Mouse (Mus musculus) thymus, postnatal 14 days (tissue): Measurements from ENCODE around the gene Kcnj12.
A peak's percentile ranks its signal among the peaks of the same experiment; 100 is the strongest.

Source experiments
- DNase-seq: peaks from one replicate; pipeline ENCODE4 v3.0.0; 2021

Gene Kcnj12

DNA sequence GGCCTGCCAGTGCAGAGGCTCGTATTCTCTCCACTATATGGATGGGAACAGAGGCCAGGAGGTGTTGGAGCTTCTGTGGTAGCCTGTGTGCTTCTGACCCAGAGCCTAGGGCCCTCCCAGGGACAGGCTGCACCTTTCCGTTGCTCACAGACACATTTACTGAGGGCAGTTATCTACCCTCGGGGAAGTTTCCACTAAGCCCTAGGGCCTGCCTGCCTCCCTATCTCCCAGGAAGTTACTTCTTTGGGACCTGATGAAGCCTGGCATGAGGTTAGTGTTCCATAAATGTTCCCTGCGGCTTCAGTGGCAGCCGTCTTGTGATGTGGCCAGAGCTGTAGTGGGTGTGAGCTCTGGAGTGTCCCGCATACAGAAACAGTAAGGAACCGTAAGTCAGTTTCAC, 3.2 kb downstream of the Kcnj12 start:
- no peak for DNase-seq

DNA sequence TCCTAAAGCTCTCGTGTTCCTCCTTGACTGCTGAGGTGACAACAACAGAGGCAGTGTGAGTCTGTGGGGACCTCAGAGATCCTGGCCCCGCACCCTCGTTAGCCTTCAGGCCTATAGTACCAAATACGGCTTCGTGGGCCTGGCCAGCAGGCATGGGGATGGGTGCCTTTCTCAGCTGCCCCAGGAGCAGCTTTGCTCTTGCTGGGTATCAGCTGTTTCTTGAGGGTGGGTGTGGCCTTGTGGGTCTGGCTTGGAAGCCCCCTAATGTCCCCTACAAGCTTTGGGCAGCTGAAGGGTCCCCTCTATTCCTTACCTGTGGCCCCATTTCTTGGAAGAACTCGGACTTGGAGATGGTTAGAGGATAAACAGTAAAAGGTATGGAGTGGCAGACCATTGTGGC, 4.0 kb downstream of the Kcnj12 start:
- DNase-seq, result no peak

DNA sequence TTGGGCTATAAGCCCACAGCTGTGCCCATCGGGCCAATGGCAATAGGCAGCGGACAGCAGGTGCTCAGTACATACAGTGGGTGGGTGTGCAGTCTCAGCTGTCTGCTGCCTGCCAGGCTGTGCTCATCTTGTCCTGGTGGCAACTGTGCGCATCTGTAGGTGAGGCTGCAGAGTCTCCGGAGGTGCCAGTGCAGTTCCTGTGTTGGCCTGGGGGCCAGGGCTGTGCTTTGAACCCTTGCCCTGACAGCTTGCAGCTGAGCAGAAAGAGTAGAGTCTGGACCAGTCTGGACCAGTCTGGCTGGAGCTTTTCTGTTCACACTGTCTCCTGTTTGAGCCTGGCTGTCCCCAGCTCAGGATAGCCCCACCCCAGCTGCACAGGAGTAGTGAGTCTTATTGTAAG, 4.8 kb downstream of the Kcnj12 start:
- DNase-seq, result no peak

DNA sequence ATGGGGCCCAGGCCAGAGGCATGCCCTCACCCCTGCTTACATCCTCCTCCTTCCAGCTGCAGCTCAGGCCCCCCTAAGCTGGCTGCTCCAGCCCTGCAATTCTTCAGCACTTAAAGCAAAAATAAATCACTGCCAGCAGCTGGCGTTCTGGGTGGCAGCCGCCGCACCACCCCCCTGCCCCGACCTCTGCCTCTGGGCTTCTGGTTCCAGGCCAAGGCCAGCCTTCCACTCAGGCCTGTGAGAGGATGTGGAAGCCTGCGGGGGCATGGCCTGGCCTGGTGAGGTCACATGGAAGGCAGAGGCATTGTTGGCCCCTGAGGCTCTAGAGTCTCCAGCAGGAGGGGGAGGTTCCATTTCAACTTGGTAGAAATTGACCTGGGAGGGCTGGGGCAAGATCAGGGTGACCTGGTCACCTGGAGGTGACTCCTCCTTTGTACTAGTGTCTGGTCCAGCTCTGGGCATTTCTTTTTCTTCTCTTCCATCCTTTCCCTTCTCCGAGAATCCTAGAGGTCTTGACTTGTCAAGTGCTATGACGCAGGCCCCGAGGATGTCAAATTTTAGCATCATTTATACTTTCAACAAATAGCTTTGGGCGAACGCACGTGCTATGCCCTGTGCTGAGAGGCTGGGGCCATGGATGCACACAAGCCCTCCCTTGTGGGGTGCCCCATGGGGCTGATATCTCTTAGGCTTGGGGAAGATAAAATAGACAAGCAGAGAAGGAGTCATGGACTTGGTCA, 6.0 kb downstream of the Kcnj12 start:
- DNase-seq, result no peak

DNA sequence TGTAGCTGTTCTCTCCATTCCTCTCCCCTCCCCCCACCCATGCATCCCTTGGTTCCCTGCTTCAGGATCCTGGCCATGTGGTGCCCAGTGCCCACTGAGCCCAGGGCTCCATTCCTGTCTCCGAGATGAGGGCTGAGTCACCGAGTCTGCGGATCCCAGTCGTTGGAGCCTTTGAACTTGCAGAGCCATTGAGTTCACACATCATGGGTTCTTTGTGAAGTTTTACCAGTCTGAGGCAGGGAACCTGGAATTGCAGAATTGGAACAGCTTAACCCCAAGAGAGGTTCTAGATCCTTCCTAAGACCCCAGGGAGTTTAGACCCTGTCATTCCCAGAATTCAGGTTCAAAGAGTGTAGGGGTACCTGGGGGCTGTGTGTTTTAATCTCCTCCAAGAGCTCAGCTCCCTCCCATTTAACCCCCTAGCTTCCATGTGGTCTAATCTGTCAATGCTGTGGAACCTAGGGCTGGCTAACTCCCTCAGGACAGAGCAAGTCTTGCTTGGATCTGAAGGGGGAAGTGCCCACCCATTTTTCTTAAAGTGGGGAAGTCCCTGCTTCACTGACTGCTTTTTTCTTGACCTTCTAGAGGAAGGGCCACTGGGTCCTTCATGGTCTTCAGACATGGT, 6.9 kb downstream of the Kcnj12 start:
- DNase-seq, result no peak

DNA sequence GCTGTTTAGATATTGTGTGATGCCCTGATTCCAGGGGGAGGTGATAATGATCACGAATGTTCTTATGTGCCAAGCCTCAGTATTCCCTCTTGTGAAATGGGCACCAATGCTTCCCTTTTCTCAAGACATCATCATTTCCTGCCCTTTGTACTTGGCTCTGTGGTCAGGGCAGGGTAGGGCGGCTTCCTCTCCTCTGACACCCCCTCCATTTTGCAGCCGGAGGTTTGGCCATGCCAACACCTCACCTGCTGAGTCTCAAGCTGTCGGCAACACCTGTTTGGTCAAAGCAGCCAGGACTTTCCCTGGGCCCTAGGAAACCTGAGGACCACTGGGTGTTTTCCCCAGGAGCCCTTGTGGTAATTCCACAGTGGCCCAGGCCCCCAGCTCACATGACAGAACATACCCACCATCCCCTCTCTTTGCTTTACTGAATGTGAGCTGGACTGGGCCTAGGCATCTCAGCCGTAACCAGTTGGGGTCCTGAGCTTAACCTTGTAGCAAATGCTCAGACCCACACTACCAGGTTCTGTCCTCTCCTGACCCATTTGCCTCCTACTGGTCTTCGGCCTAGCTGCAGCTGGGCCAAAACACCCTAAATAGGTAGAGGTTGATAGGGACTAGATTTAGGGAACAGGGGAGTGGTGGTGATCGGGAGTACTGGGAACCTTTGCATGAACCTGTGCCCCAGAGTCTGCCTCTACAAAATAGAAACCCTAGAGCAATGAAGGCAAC, 7.7 kb downstream of the Kcnj12 start:
- peak; percentile 9 for DNase-seq

DNA sequence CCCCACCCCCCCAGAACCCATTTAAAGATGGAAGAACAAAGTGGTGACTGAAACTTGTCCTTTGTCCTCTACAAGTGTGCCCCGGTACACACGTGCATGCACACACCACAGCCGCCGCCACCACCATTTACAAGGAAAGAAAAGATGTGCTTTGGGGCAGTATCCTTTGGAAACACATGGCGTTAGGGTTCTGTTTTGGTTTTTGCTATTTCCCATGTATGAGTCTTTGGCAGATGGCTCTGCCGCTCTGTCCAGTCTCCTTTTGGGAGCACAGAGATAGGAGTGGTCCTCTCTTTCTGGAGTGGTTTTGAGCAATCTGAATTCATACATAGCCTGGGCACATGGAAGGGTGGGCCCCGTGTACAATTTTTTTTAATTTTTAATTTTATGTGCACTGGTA, 8.8 kb downstream of the Kcnj12 start:
- no peak for DNase-seq

DNA sequence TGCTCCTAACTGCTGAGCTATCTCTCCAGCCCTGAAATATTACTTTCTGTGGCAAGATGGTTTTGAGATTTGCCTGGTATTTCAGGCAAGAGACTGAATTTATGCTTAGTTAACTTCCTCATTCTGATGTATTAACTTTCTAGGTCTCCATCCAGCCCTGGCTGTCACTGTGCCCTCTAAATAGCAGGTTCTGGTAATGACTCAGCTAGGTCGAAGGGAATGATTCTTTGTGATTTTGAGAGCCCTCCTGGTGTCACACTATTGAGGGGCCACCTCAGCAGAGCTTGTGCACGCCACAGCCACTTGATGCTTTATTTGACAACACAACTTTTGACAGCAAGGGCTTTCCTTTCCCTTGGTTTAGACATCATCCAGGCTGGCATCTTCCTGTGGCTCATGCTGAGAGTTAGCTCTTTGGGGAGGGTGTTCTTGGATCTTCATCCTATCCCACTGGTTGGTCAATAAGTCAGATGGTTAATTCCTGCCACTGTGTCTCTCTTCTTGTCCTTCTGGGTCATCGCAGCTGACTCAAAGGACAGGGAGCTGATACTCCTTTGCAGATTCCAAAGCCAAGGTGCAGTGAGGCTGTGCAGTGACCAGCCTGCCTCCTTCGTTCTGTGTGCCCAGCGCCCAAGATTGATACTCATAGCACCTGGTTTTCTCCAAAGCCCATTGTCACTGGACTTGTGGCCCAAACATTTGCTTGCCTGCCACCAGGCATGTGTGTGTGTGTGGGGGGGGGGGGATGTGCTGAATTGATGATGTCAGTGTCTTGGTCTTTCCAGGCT, 9.5 kb downstream of the Kcnj12 start:
- no peak for DNase-seq

DNA sequence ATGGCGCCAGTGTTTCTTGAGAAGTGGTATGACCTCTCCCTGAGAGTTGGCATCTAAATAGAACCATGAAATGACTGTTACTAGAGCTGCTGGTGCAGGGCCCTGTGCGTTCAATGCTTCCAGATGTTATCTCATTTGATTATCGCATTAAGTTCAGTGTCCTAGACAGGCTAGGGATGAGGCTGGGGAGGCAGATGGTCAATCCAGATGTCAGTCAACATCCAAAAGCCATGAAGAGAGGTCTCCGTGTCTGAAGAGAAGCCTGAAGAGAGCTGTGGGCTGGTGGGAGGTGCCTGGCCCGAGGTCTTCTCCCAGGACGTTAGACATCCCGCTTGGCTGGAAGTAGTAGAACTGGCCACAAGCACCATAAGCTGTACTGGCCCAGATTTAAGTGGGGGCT, 10.1 kb downstream of the Kcnj12 start:
- DNase-seq, result no peak

DNA sequence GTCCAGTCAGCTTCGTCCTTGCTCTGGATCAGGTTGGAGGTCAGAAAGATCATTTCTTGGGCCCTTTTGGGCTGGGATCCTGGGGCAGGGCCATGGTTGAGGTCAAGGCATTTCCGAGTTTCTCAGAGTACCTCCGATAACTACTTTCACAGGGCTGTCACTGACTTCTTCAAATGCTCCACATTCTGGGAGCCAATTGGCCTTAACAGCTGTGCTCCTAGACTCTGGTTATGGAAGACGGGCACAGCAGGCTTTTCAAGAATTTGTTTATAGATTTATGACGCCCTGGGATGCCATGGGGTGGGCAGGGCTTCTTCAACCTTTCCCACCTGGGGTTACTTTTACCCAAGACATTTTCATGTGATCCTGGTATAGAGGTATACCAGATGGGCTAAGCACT, 10.8 kb downstream of the Kcnj12 start:
- DNase-seq, result no peak

DNA sequence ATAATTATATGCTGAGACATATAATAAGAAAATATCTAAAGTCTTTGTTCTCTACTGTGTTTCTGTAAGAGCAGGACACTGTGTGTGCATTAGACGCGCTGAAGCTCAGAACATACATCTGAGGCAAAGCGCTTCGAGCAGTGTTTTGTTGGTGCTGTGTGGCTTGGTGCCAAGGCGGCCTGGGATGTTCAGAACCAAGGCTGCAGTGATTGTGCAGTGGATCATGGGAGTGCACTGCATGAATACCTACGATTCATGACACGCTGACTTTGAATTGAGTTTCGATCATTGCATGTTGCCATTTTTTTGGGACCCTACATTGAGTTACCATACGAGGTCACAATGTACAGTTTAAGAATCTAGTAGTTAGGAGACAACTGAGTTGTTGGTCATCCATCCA, 14.3 kb downstream of the Kcnj12 start:
- DNase-seq, result no peak

DNA sequence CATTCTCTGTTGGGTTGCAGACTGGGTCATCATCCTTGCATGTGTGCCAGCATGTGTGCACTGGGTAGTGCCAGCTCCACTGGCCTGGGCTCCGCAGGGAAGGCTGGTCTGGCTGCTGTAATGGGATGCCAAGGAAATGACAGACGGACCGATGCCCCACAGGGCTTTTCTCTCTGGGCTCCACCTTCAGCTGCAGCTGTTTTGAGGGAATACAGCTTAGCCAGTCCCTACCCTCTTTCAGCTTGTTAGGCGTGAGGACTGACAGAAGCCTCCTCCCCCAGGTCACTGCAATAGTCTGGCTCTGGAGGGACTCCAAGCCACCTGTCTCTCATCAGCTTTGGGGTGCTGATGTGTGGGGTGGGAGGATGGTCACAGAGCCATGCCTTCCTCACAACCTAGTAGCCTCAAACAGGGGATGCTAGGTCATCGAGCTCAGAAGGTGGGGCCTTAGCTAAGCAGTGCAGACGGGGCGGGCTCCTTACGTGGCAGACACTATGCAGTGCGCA, 16.0 kb downstream of the Kcnj12 start:
- no peak for DNase-seq

DNA sequence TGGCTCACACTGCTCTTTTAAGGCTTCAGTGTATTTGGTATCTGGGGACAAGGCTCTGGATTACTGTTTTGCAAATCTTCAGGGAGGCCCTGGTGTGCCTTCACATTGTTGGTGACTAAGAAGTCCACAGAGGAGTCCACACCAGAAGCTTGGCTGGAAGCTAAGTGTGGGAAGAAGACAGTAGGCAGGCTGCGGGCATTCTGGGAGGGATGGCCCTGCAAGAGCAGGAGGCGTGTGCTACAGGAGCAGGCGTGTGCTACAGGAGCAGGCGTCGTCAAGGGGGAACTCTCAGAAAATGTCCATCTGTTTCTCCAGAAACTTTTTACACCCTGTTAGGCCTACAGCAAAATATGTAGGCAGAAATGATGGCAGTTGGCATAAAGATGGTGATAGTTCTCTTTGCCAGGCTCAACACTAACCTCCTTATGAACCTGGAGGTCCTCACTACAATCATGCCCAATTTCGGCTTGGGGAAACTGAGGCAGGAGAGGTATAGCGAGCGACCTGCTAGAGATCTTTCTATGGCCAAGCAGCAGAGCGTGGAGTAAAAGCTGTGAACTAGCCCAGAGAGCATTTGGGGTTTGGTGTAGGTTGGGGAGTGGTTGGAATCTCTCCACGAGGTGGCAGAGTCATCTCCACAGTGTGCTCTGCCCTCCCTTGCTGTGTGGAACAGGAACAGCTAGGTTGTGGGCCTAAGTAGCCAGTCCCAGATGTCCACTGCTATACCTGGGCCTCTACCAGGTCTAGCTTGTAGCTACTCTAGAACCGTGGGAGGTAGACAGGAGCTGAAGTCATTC, 18.7 kb downstream of the Kcnj12 start:
- DNase-seq, result no peak

DNA sequence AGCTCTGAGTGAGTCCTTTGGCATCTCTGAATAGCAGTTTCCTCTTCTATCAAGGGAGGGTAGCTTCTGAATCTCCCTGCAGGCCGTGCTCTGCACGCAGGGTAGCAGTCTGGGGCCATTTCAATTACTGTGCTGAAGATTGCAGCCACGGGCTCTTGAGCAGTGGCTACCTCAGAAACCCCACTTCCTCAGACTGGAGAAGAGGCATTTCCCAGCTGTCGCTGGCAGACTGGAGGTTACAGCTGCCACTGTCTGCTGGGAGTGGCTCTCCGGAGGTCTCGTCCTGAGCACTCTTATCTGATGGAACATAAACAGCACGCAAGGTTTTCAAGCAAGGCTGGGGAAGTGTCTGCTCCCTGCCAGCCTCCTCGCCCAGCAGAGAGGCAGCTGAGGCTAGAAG, 20.2 kb downstream of the Kcnj12 start:
- DNase-seq, result no peak

DNA sequence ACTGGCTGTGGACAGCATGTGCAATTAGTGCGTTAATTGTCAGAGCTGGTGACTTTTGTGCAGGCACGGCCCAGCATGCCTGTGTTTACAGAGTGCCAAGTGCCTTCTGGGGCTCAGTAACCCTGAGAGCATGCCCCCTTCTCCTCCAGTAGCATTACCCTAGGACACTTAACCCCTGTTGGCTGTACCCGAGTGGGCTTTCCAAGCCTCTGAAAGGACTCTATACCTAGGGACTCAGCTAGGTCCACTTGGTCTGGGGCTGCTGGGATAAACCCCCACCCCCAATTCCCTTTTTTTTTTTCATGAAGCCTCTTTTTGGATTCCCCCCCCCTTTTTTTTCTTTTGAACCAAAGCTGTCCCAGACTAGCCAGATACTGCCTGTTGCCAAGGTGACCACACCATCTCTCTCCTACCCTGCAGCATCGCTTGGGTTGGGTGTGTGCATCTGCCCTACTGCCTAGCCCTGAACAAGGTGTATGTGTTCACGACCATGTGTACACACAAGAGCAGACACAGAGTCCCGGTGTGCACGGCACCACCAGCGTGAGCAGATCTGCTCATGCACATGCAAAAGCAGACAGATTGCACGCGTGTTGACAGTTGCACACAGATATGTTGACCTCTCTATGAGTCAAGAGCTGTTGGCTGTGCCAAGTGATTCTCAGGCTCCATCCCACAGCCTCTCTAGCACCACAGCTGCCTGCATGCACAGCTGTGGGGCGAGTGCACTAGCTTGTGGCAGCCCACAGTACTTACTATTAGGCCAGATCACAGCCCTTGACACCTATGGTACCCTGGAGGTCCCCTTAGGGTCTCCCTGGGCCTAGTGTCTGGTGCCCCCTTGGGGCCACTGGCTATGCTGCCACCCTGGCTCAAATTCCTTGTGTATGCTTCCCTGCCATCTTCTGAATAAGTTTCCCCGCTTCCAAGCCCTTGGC, 21.0 kb downstream of the Kcnj12 start:
- DNase-seq, result peak; percentile 31

DNA sequence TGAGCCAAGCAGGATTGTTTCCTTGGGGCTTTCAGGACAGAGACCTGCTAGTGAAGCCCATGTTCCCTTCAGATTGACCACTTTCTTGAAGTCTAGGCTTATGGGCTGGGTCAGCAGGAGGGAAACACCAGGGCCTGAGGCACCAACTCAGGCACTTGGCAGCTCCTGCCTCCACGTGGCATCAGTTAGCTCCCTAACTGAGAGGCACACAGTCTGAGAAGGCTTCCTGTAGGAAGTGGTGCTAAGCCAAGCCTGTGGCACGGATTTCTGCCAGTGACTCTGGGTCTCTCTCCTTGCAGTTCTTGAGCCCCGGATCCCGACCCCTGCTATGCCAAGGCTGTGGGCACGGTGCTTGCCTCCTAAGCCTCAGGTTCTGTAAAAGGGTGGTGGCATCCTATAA, 22.4 kb downstream of the Kcnj12 start:
- DNase-seq, result no peak

DNA sequence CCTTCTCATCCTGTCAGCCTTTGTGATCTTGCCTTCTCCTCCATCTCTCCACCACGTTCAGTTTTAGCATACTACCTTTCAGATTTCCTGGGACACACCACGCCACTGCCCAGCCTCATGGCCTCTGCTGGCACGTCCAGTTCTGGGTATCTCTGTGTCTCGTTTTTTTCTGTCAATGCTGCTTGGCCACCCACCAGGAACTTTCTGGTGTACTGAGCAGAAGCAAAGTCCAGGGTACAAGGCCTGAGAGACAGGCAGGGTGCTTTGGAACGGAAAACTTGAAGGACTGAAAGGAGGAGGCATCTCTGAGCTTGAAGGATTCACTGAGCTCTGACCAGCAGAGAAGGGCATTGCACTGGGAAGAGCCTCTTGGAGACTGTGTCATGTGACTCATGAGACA, 25.1 kb downstream of the Kcnj12 start:
- no peak for DNase-seq

DNA sequence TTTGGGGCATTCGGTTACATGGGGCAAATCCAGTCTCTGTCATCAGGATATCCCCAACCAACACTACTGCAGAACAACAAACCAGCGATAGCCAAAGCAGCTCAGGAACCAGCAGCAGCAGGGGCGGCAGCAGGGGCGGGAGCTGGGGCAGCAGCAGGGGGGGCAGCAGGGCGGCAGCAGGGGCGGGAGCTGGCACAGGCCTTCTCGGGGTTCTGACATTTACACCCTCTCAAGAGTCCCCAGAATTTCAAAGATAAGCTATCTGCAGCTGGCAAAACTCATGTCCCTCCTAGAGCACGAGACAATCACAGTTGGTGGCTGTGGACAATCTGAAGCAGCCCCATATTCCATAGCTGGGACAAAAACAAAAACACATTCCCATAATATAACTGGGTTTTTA, 28.8 kb downstream of the Kcnj12 start:
- DNase-seq, result no peak

DNA sequence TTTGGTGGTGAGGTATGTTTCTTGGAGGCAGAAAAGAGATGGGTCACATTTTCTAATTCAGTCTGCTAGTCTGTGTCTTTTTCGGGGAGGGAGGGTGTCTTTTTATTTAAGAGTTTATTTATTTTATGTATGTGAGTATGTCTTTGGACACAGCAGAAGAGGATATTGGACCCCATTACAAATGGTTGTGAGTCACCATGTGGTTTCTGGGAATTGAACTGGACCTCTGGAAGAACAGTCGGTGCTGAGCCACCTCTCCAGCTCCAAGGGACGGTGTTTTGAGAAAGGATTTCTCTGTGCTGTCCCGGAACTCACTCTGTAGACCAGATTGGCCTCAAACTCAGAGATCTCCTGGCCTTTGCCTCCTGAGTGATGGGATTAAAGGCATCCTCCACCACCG, 34.5 kb downstream of the Kcnj12 start:
- no peak for DNase-seq

DNA sequence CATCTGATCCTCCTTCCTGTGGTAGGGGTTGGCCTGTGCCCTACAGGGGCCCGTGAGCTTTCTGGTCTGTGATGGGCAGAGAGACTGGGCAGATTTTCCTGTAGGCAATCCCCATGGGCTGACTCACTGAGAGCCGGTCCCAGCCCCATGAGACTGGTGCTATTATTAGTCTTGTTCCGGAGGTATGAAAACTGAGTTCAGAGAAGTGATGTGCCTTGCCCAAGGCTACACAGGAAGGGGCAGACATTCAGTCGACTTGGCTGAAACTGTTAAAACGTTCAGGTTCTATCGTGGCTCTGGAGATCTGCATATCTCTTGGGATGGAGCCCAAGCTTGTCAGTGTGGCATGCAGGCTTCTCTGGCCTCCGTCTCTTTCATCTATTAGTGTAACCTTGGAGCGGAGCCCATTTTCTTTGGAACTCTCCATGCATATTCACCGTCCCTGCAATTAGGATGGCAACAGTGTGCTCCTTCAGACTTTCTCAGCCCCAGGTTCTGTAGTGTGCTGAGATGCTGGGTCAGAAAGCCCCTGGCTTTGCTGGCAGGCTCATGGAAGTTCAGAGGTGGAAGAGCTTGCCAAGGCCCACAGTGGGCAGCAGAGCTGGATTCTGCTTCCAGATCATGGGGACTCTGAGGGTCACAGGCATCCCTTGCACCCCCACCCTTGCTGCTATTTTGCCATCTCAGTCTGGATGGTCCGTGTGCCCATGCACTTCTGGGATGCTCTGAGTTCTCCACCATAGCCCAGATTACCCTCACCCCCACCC, 37.5 kb downstream of the Kcnj12 start:
- DNase-seq, result no peak
